Mouse (Mus musculus) thymus, adult 2 months (tissue): ENCODE measurements around the gene Cobll1.

Experiments
- CTCF ChIP-seq: fragments of 200-500 bp; IDR thresholded peaks from 2 replicates; pipeline ENCODE4 v1.5.1; 2012; ENCODE audit warnings: mild to moderate bottlenecking, control low read depth, low read length, moderate library complexity, borderline replicate concordance; ENCODE audit not compliant: control insufficient read depth, poor library complexity, insufficient read depth; ENCODE audit errors: extremely low read depth
- POLR2A ChIP-seq: fragments of 200-500 bp; IDR thresholded peaks from 2 replicates; pipeline ENCODE4 v1.6.1; 2012; ENCODE audit warnings: mild to moderate bottlenecking, low read length, control low read depth, moderate library complexity; ENCODE audit not compliant: control insufficient read depth, poor library complexity, insufficient read depth; ENCODE audit errors: extremely low read depth

DNA sequence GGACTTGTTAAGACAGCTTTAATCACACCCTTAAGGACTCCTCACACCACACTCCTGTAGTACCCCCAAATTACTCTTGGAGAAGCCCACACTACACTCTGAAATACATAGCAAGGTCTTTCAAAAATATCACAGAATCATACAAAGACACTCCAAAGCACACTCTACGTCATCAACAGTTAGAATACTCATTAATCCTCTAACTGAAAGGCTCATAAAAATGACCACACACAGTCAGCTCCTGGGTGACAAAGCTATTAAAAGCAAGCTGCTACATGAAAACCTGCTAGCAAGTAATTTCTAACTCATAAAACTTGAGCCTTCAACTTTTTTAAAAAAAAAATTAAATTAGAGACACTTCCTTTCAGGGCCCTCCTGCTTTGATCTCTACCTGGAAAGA lies 91.8 kb downstream of the Cobll1 start:
- no peak for TF ChIP-seq CTCF
- TF ChIP-seq POLR2A, result no peak
